Mouse (Mus musculus) MEL (cell line): ENCODE measurements around the gene Apbb2. TPM values are rescaled to one million over a fixed set of nuclear protein-coding genes. Genes with fewer than 3 reads are reported as not detected.

Source experiments
- DNase-seq: peaks from one replicate; pipeline ENCODE4 v3.0.0; 2011; ENCODE audit warnings: low read depth, low spot score
- H3K27ac ChIP-seq: 2 replicates; pipeline ENCODE4 v1.5.1; 2012; ENCODE audit warnings: low read depth, mild to moderate bottlenecking, control low read depth, low read length, moderate library complexity; ENCODE audit not compliant: control insufficient read depth
- H3K27me3 ChIP-seq, 2 experiments: fragments of 150-350 bp in 1 of 2; sonication (generic) in 1 of 2; 2 replicates each; pipeline ENCODE4 v1.6.1; 2012; ENCODE audit warnings: low read length in 2 of 2, mild to moderate bottlenecking in 2 of 2, improper control_type of control experiment in 1 of 2, moderate library complexity in 1 of 2; ENCODE audit not compliant: insufficient read depth in 2 of 2, control insufficient read depth in 1 of 2
- H3K36me3 ChIP-seq, 2 experiments: 2 replicates each; pipeline ENCODE4 v1.6.1; 2012 to 2014; ENCODE audit warnings: low read length in 2 of 2, improper control_type of control experiment in 1 of 2, inconsistent platforms in 1 of 2, mild to moderate bottlenecking in 1 of 2; ENCODE audit not compliant: insufficient read depth in 2 of 2, control insufficient read depth in 1 of 2
- H3K4me1 ChIP-seq, 2 experiments: fragments of 150-350 bp in 1 of 2; sonication (generic) in 1 of 2; 2 replicates each; pipeline ENCODE4 v1.6.1; 2012; ENCODE audit warnings: low read length in 2 of 2, improper control_type of control experiment in 1 of 2, mild to moderate bottlenecking in 1 of 2; ENCODE audit not compliant: insufficient read depth in 2 of 2, control insufficient read depth in 1 of 2
- H3K4me3 ChIP-seq, 2 experiments: fragments of 150-350 bp in 1 of 2; sonication (generic) in 1 of 2; 2 replicates each; pipeline ENCODE4 v1.5.1; 2012; ENCODE audit warnings: low read depth in 2 of 2, low read length in 2 of 2, mild to moderate bottlenecking in 2 of 2, moderate library complexity in 2 of 2, control low read depth in 1 of 2, improper control_type of control experiment in 1 of 2; ENCODE audit not compliant: control insufficient read depth in 1 of 2, insufficient read depth in 1 of 2
- H3K79me2 ChIP-seq: 2 replicates; pipeline ENCODE4 v1.6.1; 2012; ENCODE audit warnings: mild to moderate bottlenecking, low read length, moderate library complexity; ENCODE audit not compliant: control insufficient read depth, poor library complexity, insufficient read depth
- H3K9ac ChIP-seq: 2 replicates; pipeline ENCODE4 v1.6.1; 2012; ENCODE audit warnings: low read depth, mild to moderate bottlenecking, control low read depth, low read length, moderate library complexity; ENCODE audit not compliant: control insufficient read depth, poor library complexity, severe bottlenecking
- H3K9me3 ChIP-seq: fragments of 150-350 bp; sonication (generic); replicated peaks from 2 replicates; pipeline ENCODE4 v1.6.1; 2012; ENCODE audit warnings: mild to moderate bottlenecking, low read length, improper control_type of control experiment, moderate library complexity; ENCODE audit not compliant: insufficient read depth
- BHLHE40 ChIP-seq: IDR thresholded peaks from 2 replicates; pipeline ENCODE4 v1.6.1; 2012; ENCODE audit warnings: low read depth, mild to moderate bottlenecking, inconsistent platforms, low read length, improper control_type of control experiment, borderline replicate concordance
- CTCF ChIP-seq, 3 experiments: IDR thresholded peaks in 2 of 3; conservative IDR thresholded peaks in 1 of 3; 2 replicates each; pipeline ENCODE4 v1.5.1; 2011 to 2012; ENCODE audit warnings: low read length in 3 of 3, low read depth in 2 of 3, mild to moderate bottlenecking in 2 of 3, improper control_type of control experiment in 1 of 3, inconsistent platforms in 1 of 3, mixed read lengths in 1 of 3, moderate library complexity in 1 of 3; ENCODE audit not compliant: control insufficient read depth in 1 of 3, insufficient read depth in 1 of 3, poor library complexity in 1 of 3, severe bottlenecking in 1 of 3
- EP300 ChIP-seq, 2 experiments: IDR thresholded peaks; 2 replicates each; pipeline ENCODE4 v1.6.1; 2011; ENCODE audit warnings: improper control_type of control experiment in 2 of 2, low read length in 2 of 2, low read depth in 1 of 2, mild to moderate bottlenecking in 1 of 2
- GABPA ChIP-seq: IDR thresholded peaks from 2 replicates; pipeline ENCODE4 v1.6.1; 2012; ENCODE audit warnings: low read depth, mild to moderate bottlenecking, inconsistent platforms, low read length, improper control_type of control experiment, moderate library complexity
- HCFC1 ChIP-seq: IDR thresholded peaks from 2 replicates; pipeline ENCODE4 v1.6.1; 2012; ENCODE audit warnings: low read depth, mild to moderate bottlenecking, inconsistent platforms, low read length, improper control_type of control experiment, moderate library complexity
- KAT2A ChIP-seq: conservative IDR thresholded peaks from 2 replicates; pipeline ENCODE4 v1.6.1; 2012; ENCODE audit warnings: low read depth, low read length, improper control_type of control experiment, inconsistent platforms
- MAFK ChIP-seq: IDR thresholded peaks from 2 replicates; pipeline ENCODE4 v1.6.1; 2011; ENCODE audit warnings: low read depth, mild to moderate bottlenecking, low read length, improper control_type of control experiment, borderline replicate concordance
- MAZ ChIP-seq: IDR thresholded peaks from 2 replicates; pipeline ENCODE4 v1.6.1; 2012; ENCODE audit warnings: low read depth, mild to moderate bottlenecking, inconsistent platforms, low read length, improper control_type of control experiment
- MYB ChIP-seq: IDR thresholded peaks from 2 replicates; pipeline ENCODE4 v1.6.1; 2011; ENCODE audit warnings: mild to moderate bottlenecking, low read depth, low read length, improper control_type of control experiment
- MYC ChIP-seq: IDR thresholded peaks from 2 replicates; pipeline ENCODE4 v1.6.1; 2011; ENCODE audit warnings: low read depth, mild to moderate bottlenecking, low read length, improper control_type of control experiment, moderate library complexity
- NELFE ChIP-seq: IDR thresholded peaks from 2 replicates; pipeline ENCODE4 v1.6.1; 2011; ENCODE audit warnings: low read depth, low read length, improper control_type of control experiment
- POLR2AphosphoS5 ChIP-seq: IDR thresholded peaks from 2 replicates; pipeline ENCODE4 v1.6.1; 2012; ENCODE audit warnings: low read depth, borderline replicate concordance, mild to moderate bottlenecking, inconsistent platforms, low read length, moderate library complexity, mixed read lengths
- RAD21 ChIP-seq: IDR thresholded peaks from 2 replicates; pipeline ENCODE4 v1.6.1; 2011; ENCODE audit warnings: mild to moderate bottlenecking, low read depth, low read length, improper control_type of control experiment
- SIN3A ChIP-seq: IDR thresholded peaks from 2 replicates; pipeline ENCODE4 v1.6.1; 2012; ENCODE audit warnings: low read length, improper control_type of control experiment, inconsistent platforms
- TAL1 ChIP-seq: IDR thresholded peaks from 2 replicates; pipeline ENCODE4 v1.6.1; 2012; ENCODE audit warnings: mild to moderate bottlenecking, inconsistent platforms, low read length, moderate library complexity, mixed read lengths
- TCF12 ChIP-seq: IDR thresholded peaks from 2 replicates; pipeline ENCODE4 v1.6.1; 2014; ENCODE audit warnings: low read depth, mild to moderate bottlenecking, inconsistent platforms, low read length, improper control_type of control experiment, moderate library complexity
- UBTF ChIP-seq: IDR thresholded peaks from 2 replicates; pipeline ENCODE4 v1.6.1; 2012; ENCODE audit warnings: low read depth, mild to moderate bottlenecking, inconsistent platforms, low read length, improper control_type of control experiment, moderate library complexity, borderline replicate concordance; ENCODE audit not compliant: insufficient read depth
- ZKSCAN1 ChIP-seq: IDR thresholded peaks from 2 replicates; pipeline ENCODE4 v1.6.1; 2012; ENCODE audit warnings: low read depth, mild to moderate bottlenecking, inconsistent platforms, low read length, improper control_type of control experiment, moderate library complexity
- ZMIZ1 ChIP-seq: IDR thresholded peaks from 2 replicates; pipeline ENCODE4 v1.6.1; 2012; ENCODE audit warnings: low read depth, mild to moderate bottlenecking, inconsistent platforms, low read length, improper control_type of control experiment, moderate library complexity
- ZNF384 ChIP-seq: IDR thresholded peaks from 2 replicates; pipeline ENCODE4 v1.6.1; 2012; ENCODE audit warnings: low read depth, mild to moderate bottlenecking, inconsistent platforms, low read length, improper control_type of control experiment
- polyA plus RNA-seq, 2 experiments: library from polyadenylated mRNA; stranded (reverse) in 1 of 2; unstranded in 1 of 2; fragments of >175 nt in 1 of 2; fragments of >200 nt in 1 of 2; gene quantifications; 2 replicates each; pipeline versions ENCODE4 v1.2.1 to v1.2.4; 2012; ENCODE audit warnings: low replicate concordance in 2 of 2, low read depth in 1 of 2; ENCODE audit not compliant: insufficient read length in 2 of 2, insufficient read depth in 1 of 2, missing spikeins in 1 of 2
- total RNA-seq: library from RNA; depleted of rRNA; stranded (reverse); fragments of 300-350 nt; gene quantifications from 2 replicates; pipeline ENCODE4 v1.2.3, GENCODE M21; 2012

The Apbb2 gene
- total and polyA plus RNA-seq, 3 experiments, result not detected

GRCm38 (mm10) chr5:66382111-66382510, 236.5 kb downstream of the Apbb2 start:
- H3K27me3 ChIP-seq, result no peaks in the 10 kb centered on the region
- H3K4me1 ChIP-seq, result no peaks in the 10 kb centered on the region
- no peak for DNase-seq
- no peaks in the 10 kb centered on the region for H3K9me3 ChIP-seq
- TF ChIP-seq MYC (no peak), EP300 (IDR thresholded peaks at IDR 0.05; ENCODE audit: low read depth in 1 of 2, low read length in 2 of 2) (no peak), KAT2A (no peak), RAD21 (no peak), CTCF (IDR thresholded peaks at IDR 0.05 in 2 of 3, conservative IDR thresholded peaks at IDR 0.05 in 1 of 3; ENCODE audit: control insufficient read depth in 1 of 3, insufficient read depth in 1 of 3, low read depth in 2 of 3, low read length in 3 of 3, poor library complexity in 1 of 3, severe bottlenecking in 1 of 3) (no peak), TCF12 (no peak), HCFC1 (no peak)
- H3K27ac ChIP-seq, result no peak overlapping the region
- no peak overlapping the region for H3K4me3 ChIP-seq
- no peak overlapping the region for H3K9ac ChIP-seq
- H3K36me3 ChIP-seq, result no peaks in the 10 kb centered on the region
- no peaks in the 10 kb centered on the region for H3K79me2 ChIP-seq

- no peaks in the 10 kb centered on the region for H3K36me3 ChIP-seq
- no peak overlapping the region for H3K9ac ChIP-seq
- H3K4me1 ChIP-seq, result no peaks in the 10 kb centered on the region
- H3K4me3 ChIP-seq, result no peak overlapping the region
- no peaks in the 10 kb centered on the region for H3K79me2 ChIP-seq
- H3K27ac ChIP-seq, result no peak overlapping the region
- H3K9me3 ChIP-seq, result no peaks in the 10 kb centered on the region
- no peak for DNase-seq
- H3K27me3 ChIP-seq, result no peaks in the 10 kb centered on the region
- TF ChIP-seq EP300 (IDR thresholded peaks at IDR 0.05; ENCODE audit: low read depth in 1 of 2, low read length in 2 of 2), result no peak
- TF ChIP-seq TCF12, result no peak
- TF ChIP-seq MYC, result no peak
- TF ChIP-seq MYB, result no peak
- no peak for TF ChIP-seq HCFC1
- no peak for TF ChIP-seq TAL1
- TF ChIP-seq ZNF384, result no peak
- no peak for TF ChIP-seq SIN3A
- TF ChIP-seq NELFE, result no peak
- no peak for TF ChIP-seq ZKSCAN1
- no peak for TF ChIP-seq MAFK
- no peak for TF ChIP-seq GABPA
- no peak for TF ChIP-seq MAZ
- TF ChIP-seq POLR2AphosphoS5, result no peak
- no peak for TF ChIP-seq BHLHE40
- TF ChIP-seq RAD21, result no peak
- TF ChIP-seq UBTF, result no peak
- no peak for TF ChIP-seq CTCF (IDR thresholded peaks at IDR 0.05 in 2 of 3, conservative IDR thresholded peaks at IDR 0.05 in 1 of 3; ENCODE audit: control insufficient read depth in 1 of 3, insufficient read depth in 1 of 3, low read depth in 2 of 3, low read length in 3 of 3, poor library complexity in 1 of 3, severe bottlenecking in 1 of 3)
- no peak for TF ChIP-seq ZMIZ1
Observed at GRCm38 (mm10) chr5:66378968-66379367, 239.6 kb downstream of the Apbb2 start.
